Comparison of ENCODE assay signal across 13 mouse cellular contexts in genomic region chr15:83425277-83425676, GRCm38 (mm10). TPM values are rescaled to one million over a fixed set of nuclear protein-coding genes. Genes with fewer than 3 reads are reported as not detected.
DNase-seq lines count a peak whose midpoint lies in the region; ATAC-seq and TF ChIP-seq lines count a peak whose summit lies in the region.
"Had no signal": no experiment of that assay in that cellular context is flagged by ENCODE, and none has a peak within 500 bp of the region (broad histone marks: within the 10 kb centered on the region; RNA-seq: fewer than 3 reads in every experiment).

No protein-coding gene starts in this region.

- no peak overlapping the region for H3K4me3 ChIP-seq in heart, embryonic 16.5 days (ENCODE audit: low read length)
- no peak overlapping the region for H3K4me3 ChIP-seq in bone marrow, adult 2 months (replicated peaks; ENCODE audit: control insufficient read depth, low read depth, low read length)
- H3K4me3 ChIP-seq in brown adipose tissue, adult 24 weeks (ENCODE audit: insufficient read depth, low read depth, low read length): no peak overlapping the region
- no peak overlapping the region; a peak in 1 of 4 replicates for H3K4me3 ChIP-seq in liver, embryonic 14.5 days (ENCODE audit: insufficient read depth in 1 of 2, low read depth in 2 of 2, low read length in 2 of 2)
- H3K4me3 ChIP-seq: embryonic facial prominence, embryonic 15.5 days had no signal

- H3K36me3 ChIP-seq in heart, embryonic 16.5 days (ENCODE audit: control insufficient read depth, insufficient read depth): no peaks in the 10 kb centered on the region
- no peaks in the 10 kb centered on the region; the same call in 1 of the 2 replicates for H3K36me3 ChIP-seq in liver, embryonic 14.5 days (replicated peaks; ENCODE audit: control insufficient read depth, insufficient read depth, low read depth)
- H3K36me3 ChIP-seq: embryonic facial prominence, embryonic 15.5 days had no signal

- H3K4me1 ChIP-seq in heart, embryonic 16.5 days (ENCODE audit: control insufficient read depth, insufficient read depth, low read length): peaks cover 57% of the 10 kb centered on the region
- peaks cover 3% of the 10 kb centered on the region; the same call in 1 of the 2 replicates for H3K4me1 ChIP-seq in bone marrow, adult 2 months (ENCODE audit: control insufficient read depth, insufficient read depth, low read length)
- peaks cover 32% of the 10 kb centered on the region for H3K4me1 ChIP-seq in brown adipose tissue, adult 24 weeks (ENCODE audit: control insufficient read depth, insufficient read depth, insufficient read length, low read length)
- H3K4me1 ChIP-seq in liver, embryonic 14.5 days (replicated peaks; ENCODE audit: control insufficient read depth in 2 of 2, insufficient read depth in 2 of 2, low read length in 1 of 2): peaks cover 85 to 86% of the 10 kb centered on the region in 2 experiments

- DNase-seq in heart, adult 11 months: no peak
- DNase-seq in liver, embryonic 14.5 days (ENCODE audit: low read depth in 3 of 3, low spot score in 3 of 3): peak; percentile 62 to 68 (median 66)
- no peak for DNase-seq in spleen, postnatal 4 days (ENCODE audit: low spot score in 2 of 2)
- DNase-seq in right cerebral cortex, postnatal 10 days (ENCODE audit: low spot score in 2 of 2): no peak
- DNase-seq: adrenal gland, adult 8-10 months; cerebellum, postnatal 25 days; gastrocnemius, postnatal 25 days had no signal

- peak; percentile 88 for TF ChIP-seq EP300 in liver, embryonic 14.5 days (IDR thresholded peaks at IDR 0.05; ENCODE audit: low read depth)

- no peak overlapping the region; the same call in 1 of the 2 replicates for H3K4me2 ChIP-seq in heart, embryonic 16.5 days (ENCODE audit: low read depth, low read length)
- peak overlapping the region; percentile 96 for H3K4me2 ChIP-seq in liver, embryonic 14.5 days (ENCODE audit: low read depth)
- H3K4me2 ChIP-seq: embryonic facial prominence, embryonic 15.5 days had no signal

- H3K27ac ChIP-seq in heart, embryonic 16.5 days (ENCODE audit: low read length): peak overlapping the region; percentile 76
- H3K27ac ChIP-seq in bone marrow, adult 2 months (ENCODE audit: control insufficient read depth, insufficient read depth, low read depth, low read length, poor library complexity): peak overlapping the region; percentile 3
- peak overlapping the region; percentile 40; the same call in 1 of the 2 replicates for H3K27ac ChIP-seq in brown adipose tissue, adult 24 weeks (replicated peaks; ENCODE audit: low read depth, low read length)
- H3K27ac ChIP-seq in liver, embryonic 14.5 days: peak overlapping the region; percentile 100

- ATAC-seq in heart, embryonic 16.5 days (replicated peaks; ENCODE audit: extremely low read depth, insufficient read depth, low FRiP score): no peak
- ATAC-seq in liver, embryonic 14.5 days (ENCODE audit: insufficient read depth): peak; percentile 24
- ATAC-seq: forebrain, embryonic 16.5 days; Patski had no signal

- no peak for TF ChIP-seq CTCF in bone marrow, adult 2 months (IDR thresholded peaks at IDR 0.05; ENCODE audit: control insufficient read depth, insufficient read depth, low read length)
- TF ChIP-seq CTCF in liver, embryonic 14.5 days (IDR thresholded peaks at IDR 0.05; ENCODE audit: low read depth): no peak

- no peak for TF ChIP-seq POLR2A in bone marrow, adult 2 months (IDR thresholded peaks at IDR 0.05; ENCODE audit: borderline replicate concordance, control insufficient read depth, low read depth, low read length)

- WGBS in heart, embryonic 16.5 days: 62% methylated on average over 4 of the region's 4 CpGs
- whole genome bisulfite sequencing in bone marrow, adult 2 months: 56% methylated on average over 4 of the region's 4 CpGs
- WGBS in liver, embryonic 14.5 days (ENCODE audit: insufficient replicate concordance): 12% methylated on average over 4 of the region's 4 CpGs

- no peaks in the 10 kb centered on the region for H3K9me3 ChIP-seq in heart, embryonic 16.5 days (replicated peaks; ENCODE audit: control insufficient read depth, low read length)
- no peaks in the 10 kb centered on the region for H3K9me3 ChIP-seq in liver, embryonic 14.5 days (ENCODE audit: control insufficient read depth, low read length)
- H3K9me3 ChIP-seq: embryonic facial prominence, embryonic 15.5 days had no signal

- no peaks in the 10 kb centered on the region for H3K27me3 ChIP-seq in heart, embryonic 16.5 days (ENCODE audit: control insufficient read depth, insufficient read depth, low read length)
- no peaks in the 10 kb centered on the region for H3K27me3 ChIP-seq in liver, embryonic 14.5 days (ENCODE audit: control insufficient read depth, insufficient read depth, low read length)
- H3K27me3 ChIP-seq: embryonic facial prominence, embryonic 15.5 days; Patski had no signal

- H3K9ac ChIP-seq in heart, embryonic 16.5 days (ENCODE audit: low read length): no peak overlapping the region; the same call in 1 of the 2 replicates
- peak overlapping the region; percentile 31 for H3K9ac ChIP-seq in liver, embryonic 14.5 days (replicated peaks)
- H3K9ac ChIP-seq: embryonic facial prominence, embryonic 15.5 days had no signal

RNA-seq across cellular contexts. Expression of gene Pacsin2, which starts 39.1 kb away (rescaled TPM):
- polyA plus RNA-seq in heart, embryonic 16.5 days (2015; fragmentation: Nextera tagmentation; extraction: Ambion mirVana): 73.3 and 74.2 TPM in 2 replicates
- polyA plus RNA-seq in bone marrow, adult 2 months (2011; ENCODE audit: insufficient read depth, insufficient read length, low replicate concordance, missing spikeins): 47.6 and 48.2 TPM in 2 replicates
- 42.5 and 50.0 TPM in 2 replicates for polyA plus RNA-seq in brown adipose tissue, adult 24 weeks (2012; ENCODE audit: insufficient read depth, insufficient read length, missing spikeins)
- polyA plus RNA-seq in liver, embryonic 14.5 days (2012; rRNA removed): 30.1 and 39.7 TPM in 2 replicates
- polyA plus RNA-seq in liver, embryonic 14.5 days (2014; fragmentation: Nextera tagmentation; extraction: Ambion mirVana): 32.8 and 37.6 TPM in 2 replicates

Comparison
In these comparisons a context has a peak if more than half of its experiments do, and no peak if none do; other contexts are left out.
1. H3K27ac ChIP-seq: peak in every context shown above with its lines; median percentile 100 in liver, embryonic 14.5 days; 76 in heart, embryonic 16.5 days; 40 in brown adipose tissue, adult 24 weeks; 3 in bone marrow, adult 2 months.
2. DNase-seq: peak in liver, embryonic 14.5 days (3 of 3); none in heart, adult 11 months (single experiment), spleen, postnatal 4 days (0 of 2) and right cerebral cortex, postnatal 10 days (0 of 2).